Mouse (Mus musculus) midbrain, embryonic 14.5 days (tissue): ENCODE measurements around the gene 4930404H24Rik. TPM values are rescaled to one million over a fixed set of nuclear protein-coding genes. Genes with fewer than 3 reads are reported as not detected.

Experiments used
- ATAC-seq: fragments of 200-750 bp; cut with Nextera tagmentation; 2 replicates; pipeline ENCODE4 v1.8.0; 2017; ENCODE audit warnings: moderate number of reproducible peaks, moderate library complexity; ENCODE audit not compliant: low FRiP score, low TSS enrichment
- DNase-seq: peaks from one replicate; pipeline ENCODE4 v3.0.0-alpha.2; 2015
- H3K27ac ChIP-seq: fragments of 300-500 bp; sonication (generic); replicated peaks from 2 replicates; pipeline ENCODE4 v1.5.1; 2014; ENCODE audit warnings: mild to moderate bottlenecking, low read depth, low read length, moderate library complexity
- H3K27me3 ChIP-seq: fragments of 300-500 bp; sonication (generic); 2 replicates; pipeline ENCODE4 v1.6.1; 2014; ENCODE audit warnings: low read length, control low read depth, mixed read lengths; ENCODE audit not compliant: control insufficient read depth, insufficient read depth
- H3K36me3 ChIP-seq: fragments of 300-500 bp; sonication (generic); 2 replicates; pipeline ENCODE4 v1.6.1; 2014; ENCODE audit warnings: low read length, control low read depth; ENCODE audit not compliant: control insufficient read depth, insufficient read depth
- H3K4me1 ChIP-seq: fragments of 300-500 bp; sonication (generic); 2 replicates; pipeline ENCODE4 v1.6.1; 2014; ENCODE audit warnings: mild to moderate bottlenecking, antibody characterized with exemption, low read length, control low read depth; ENCODE audit not compliant: control insufficient read depth, insufficient read depth
- H3K4me2 ChIP-seq: fragments of 300-500 bp; sonication (generic); 2 replicates; pipeline ENCODE4 v1.6.1; 2014; ENCODE audit warnings: mild to moderate bottlenecking, low read length, moderate library complexity
- H3K4me3 ChIP-seq: fragments of 300-500 bp; sonication (generic); replicated peaks from 2 replicates; pipeline ENCODE4 v1.5.1; 2014; ENCODE audit warnings: low read depth, low read length
- H3K9ac ChIP-seq: fragments of 300-500 bp; sonication (generic); replicated peaks from 2 replicates; pipeline ENCODE4 v1.6.1; 2014; ENCODE audit warnings: mild to moderate bottlenecking, low read length, moderate library complexity
- H3K9me3 ChIP-seq: fragments of 300-500 bp; sonication (generic); 2 replicates; pipeline ENCODE4 v1.6.1; 2016; ENCODE audit warnings: low read length, control low read depth, mixed read lengths; ENCODE audit not compliant: control insufficient read depth
- WGBS: fragments of 180-500 bp; shearing (Covaris S2); extraction: QIAGEN DNeasy Blood & Tissue Kit; methylation state at CpG from one replicate; pipeline ENCODE4 v1.1.7; 2014; 5-methylcytosine and 5-hydroxymethylcytosine counted together
- polyA plus RNA-seq: library from polyadenylated mRNA; unstranded; fragments of >200 nt; fragmentation: Nextera tagmentation; extraction: Ambion mirVana; gene quantifications from 2 replicates; pipeline ENCODE4 v1.2.1, GENCODE M21; 2014

Gene 4930404H24Rik
- polyA plus RNA-seq, 1 experiment from 2014 or later: not detected

GRCm38 (mm10) chr2:153511562-153511961 is 19.0 kb downstream of the 4930404H24Rik start:
- Histone ChIP-seq H3K36me3 (no peaks in the 10 kb centered on the region), H3K4me3 (no peak overlapping the region), H3K4me1 (peaks cover 31% of the 10 kb centered on the region), H3K9me3 (no peaks in the 10 kb centered on the region), H3K4me2 (no peak overlapping the region), H3K27me3 (no peaks in the 10 kb centered on the region), H3K27ac (peak overlapping the region; percentile 52), H3K9ac (no peak overlapping the region)
- no peak for ATAC-seq
- WGBS: 43% methylated on average over 6 of the region's 6 CpGs
- DNase-seq: no peak

GRCm38 (mm10) chr2:153512416-153513323 is 20.1 kb downstream of the 4930404H24Rik start:
- Histone ChIP-seq H3K9me3 (no peaks in the 10 kb centered on the region), H3K27me3 (no peaks in the 10 kb centered on the region), H3K27ac (no peak overlapping the region), H3K36me3 (no peaks in the 10 kb centered on the region), H3K9ac (no peak overlapping the region), H3K4me1 (peaks cover 31% of the 10 kb centered on the region), H3K4me2 (no peak overlapping the region), H3K4me3 (no peak overlapping the region)
- no peak for ATAC-seq
- no peak for DNase-seq
- 84% methylated on average over 14 of the region's 14 CpGs for WGBS

GRCm38 (mm10) chr2:153513983-153514382 is 21.4 kb downstream of the 4930404H24Rik start:
- 89% methylated on average over 3 of the region's 3 CpGs for WGBS
- Histone ChIP-seq H3K9ac (no peak overlapping the region), H3K27ac (no peak overlapping the region), H3K9me3 (no peaks in the 10 kb centered on the region), H3K27me3 (no peaks in the 10 kb centered on the region), H3K4me2 (no peak overlapping the region), H3K4me1 (peaks cover 25% of the 10 kb centered on the region), H3K4me3 (no peak overlapping the region), H3K36me3 (no peaks in the 10 kb centered on the region)
- DNase-seq (no peak), ATAC-seq (no peak)

- no peak for DNase-seq
- WGBS: 80% methylated on average over 14 of the region's 14 CpGs
- no peaks in the 10 kb centered on the region for H3K9me3 ChIP-seq
- no peaks in the 10 kb centered on the region for H3K36me3 ChIP-seq
- ATAC-seq: no peak
- no peak overlapping the region for H3K4me3 ChIP-seq
- no peak overlapping the region for H3K9ac ChIP-seq
- no peaks in the 10 kb centered on the region for H3K27me3 ChIP-seq
- H3K27ac ChIP-seq: no peak overlapping the region
- no peak overlapping the region for H3K4me2 ChIP-seq
- peaks cover 17% of the 10 kb centered on the region for H3K4me1 ChIP-seq
Measured at GRCm38 (mm10) chr2:153514497-153515380, 22.1 kb downstream of the 4930404H24Rik start.

GRCm38 (mm10) chr2:153515582-153515981 is 23.0 kb downstream of the 4930404H24Rik start:
- Histone ChIP-seq H3K4me2 (no peak overlapping the region), H3K4me1 (peaks cover 11% of the 10 kb centered on the region), H3K36me3 (no peaks in the 10 kb centered on the region), H3K27ac (no peak overlapping the region), H3K27me3 (no peaks in the 10 kb centered on the region), H3K9me3 (no peaks in the 10 kb centered on the region), H3K4me3 (no peak overlapping the region), H3K9ac (no peak overlapping the region)
- ATAC-seq (no peak), DNase-seq (no peak)
- WGBS: 88% methylated on average over 6 of the region's 6 CpGs

- no peaks in the 10 kb centered on the region for H3K9me3 ChIP-seq
- 49% methylated on average over 4 of the region's 4 CpGs for WGBS
- ATAC-seq: no peak
- no peaks in the 10 kb centered on the region for H3K27me3 ChIP-seq
- no peak for DNase-seq
- no peak overlapping the region for H3K27ac ChIP-seq
- H3K4me3 ChIP-seq: no peak overlapping the region
- H3K4me2 ChIP-seq: no peak overlapping the region
- no peaks in the 10 kb centered on the region for H3K36me3 ChIP-seq
- no peak overlapping the region for H3K9ac ChIP-seq
- H3K4me1 ChIP-seq: peaks cover 9% of the 10 kb centered on the region
Measured at GRCm38 (mm10) chr2:153516961-153517360, 24.4 kb downstream of the 4930404H24Rik start.

GRCm38 (mm10) chr2:153520057-153520456 is 27.5 kb downstream of the 4930404H24Rik start:
- WGBS: 79% methylated on average over 9 of the region's 9 CpGs
- Histone ChIP-seq H3K27ac (no peak overlapping the region), H3K4me2 (no peak overlapping the region), H3K27me3 (no peaks in the 10 kb centered on the region), H3K4me1 (peaks cover 17% of the 10 kb centered on the region), H3K9ac (no peak overlapping the region), H3K36me3 (no peaks in the 10 kb centered on the region), H3K9me3 (no peaks in the 10 kb centered on the region), H3K4me3 (no peak overlapping the region)
- ATAC-seq (no peak), DNase-seq (no peak)

GRCm38 (mm10) chr2:153522270-153522669 is 29.7 kb downstream of the 4930404H24Rik start:
- 10% methylated on average over 4 of the region's 4 CpGs for WGBS
- Histone ChIP-seq H3K4me3 (no peak overlapping the region), H3K4me1 (peaks cover 38% of the 10 kb centered on the region), H3K27ac (0 out of 2 replicates have a peak overlapping the region, but pooled peaks have one; percentile 13), H3K4me2 (no peak overlapping the region), H3K27me3 (no peaks in the 10 kb centered on the region), H3K9ac (no peak overlapping the region), H3K36me3 (no peaks in the 10 kb centered on the region), H3K9me3 (no peaks in the 10 kb centered on the region)
- DNase-seq: peak; percentile 50
- ATAC-seq: peak; percentile 29
